Mouse (Mus musculus): ENCODE results near the gene Rnf24.

The Rnf24 gene

GRCm38 (mm10) chr2:131352747-131353563 lies at the start of gene Rnf24:
Rnf24 (minus strand) TSS chr2:131352892.
- DNase-seq (ENCODE audit: low read depth, low spot score) = peak; percentile 91

- DNase-seq (ENCODE audit: low read depth, low spot score) = peak; percentile 47
Measured at GRCm38 (mm10) chr2:131401794-131402495, 49.3 kb upstream of the Rnf24 start.

- no peak for DNase-seq (ENCODE audit: low read depth, low spot score)
Measured at GRCm38 (mm10) chr2:131400846-131401245, 48.2 kb upstream of the Rnf24 start.

- DNase-seq (ENCODE audit: low read depth, low spot score) = no peak
Measured at GRCm38 (mm10) chr2:131397323-131397848, 44.7 kb upstream of the Rnf24 start.

- DNase-seq (ENCODE audit: low read depth, low spot score) = no peak
Measured at GRCm38 (mm10) chr2:131386350-131386962, 33.8 kb upstream of the Rnf24 start.

- no peak for DNase-seq (ENCODE audit: low read depth, low spot score)
Measured at GRCm38 (mm10) chr2:131385176-131385575, 32.5 kb upstream of the Rnf24 start.

- DNase-seq (ENCODE audit: low read depth, low spot score) = no peak
Measured at GRCm38 (mm10) chr2:131379541-131379940, 26.8 kb upstream of the Rnf24 start.

- no peak for DNase-seq (ENCODE audit: low read depth, low spot score)
Measured at GRCm38 (mm10) chr2:131378872-131379271, 26.2 kb upstream of the Rnf24 start.

- DNase-seq (ENCODE audit: low read depth, low spot score) = no peak
Measured at GRCm38 (mm10) chr2:131377055-131377454, 24.4 kb upstream of the Rnf24 start.

- DNase-seq (ENCODE audit: low read depth, low spot score) = no peak
Measured at GRCm38 (mm10) chr2:131373656-131374055, 21.0 kb upstream of the Rnf24 start.

- DNase-seq (ENCODE audit: low read depth, low spot score) = peak; percentile 42
Measured at GRCm38 (mm10) chr2:131372276-131372877, 19.7 kb upstream of the Rnf24 start.

GRCm38 (mm10) chr2:131371811-131372210 lies 19.1 kb upstream of the Rnf24 start:
- DNase-seq (ENCODE audit: low read depth, low spot score) = peak; percentile 36

- no peak for DNase-seq (ENCODE audit: low read depth, low spot score)
Measured at GRCm38 (mm10) chr2:131370828-131371227, 18.1 kb upstream of the Rnf24 start.

- no peak for DNase-seq (ENCODE audit: low read depth, low spot score)
Measured at GRCm38 (mm10) chr2:131364689-131365088, 12.0 kb upstream of the Rnf24 start.

- DNase-seq (ENCODE audit: low read depth, low spot score) = no peak
Measured at GRCm38 (mm10) chr2:131358481-131358880, 5.8 kb upstream of the Rnf24 start.

- no peak for DNase-seq (ENCODE audit: low read depth, low spot score)
Measured at GRCm38 (mm10) chr2:131354049-131354448, 1.4 kb upstream of the Rnf24 start.

GRCm38 (mm10) chr2:131353564-131353915 lies 848 bp upstream of the Rnf24 start:
- no peak for DNase-seq (ENCODE audit: low read depth, low spot score)

GRCm38 (mm10) chr2:131351968-131352746 lies 535 bp downstream of the Rnf24 start:
- DNase-seq (ENCODE audit: low read depth, low spot score) = no peak

- DNase-seq (ENCODE audit: low read depth, low spot score) = no peak
Measured at GRCm38 (mm10) chr2:131351471-131351870, 1.2 kb downstream of the Rnf24 start.

- DNase-seq (ENCODE audit: low read depth, low spot score) = no peak
Measured at GRCm38 (mm10) chr2:131350301-131350700, 2.4 kb downstream of the Rnf24 start.

GRCm38 (mm10) chr2:131345556-131345955 lies 7.1 kb downstream of the Rnf24 start:
- no peak for DNase-seq (ENCODE audit: low read depth, low spot score)

Measured in skeletal muscle tissue, adult 2 months (tissue).